Mouse (Mus musculus): ENCODE data around the gene Trim62.

Gene Trim62

GRCm38 (mm10) chr4:128946736-128947135, 63.4 kb downstream of the Trim62 start:
- in situ Hi-C loops (cut with MboI; ENCODE audit: low pct_unique_long_range_greater_than_20kb in 1 of 2, low sequenced_read_pairs in 2 of 2, unreplicated experiment in 1 of 2) = no loop called here

GRCm38 (mm10) chr4:128947326-128947933, 64.0 kb downstream of the Trim62 start:
- in situ Hi-C loops (cut with MboI; ENCODE audit: low pct_unique_long_range_greater_than_20kb in 1 of 2, low sequenced_read_pairs in 2 of 2, unreplicated experiment in 1 of 2) = no loop called here

DNA sequence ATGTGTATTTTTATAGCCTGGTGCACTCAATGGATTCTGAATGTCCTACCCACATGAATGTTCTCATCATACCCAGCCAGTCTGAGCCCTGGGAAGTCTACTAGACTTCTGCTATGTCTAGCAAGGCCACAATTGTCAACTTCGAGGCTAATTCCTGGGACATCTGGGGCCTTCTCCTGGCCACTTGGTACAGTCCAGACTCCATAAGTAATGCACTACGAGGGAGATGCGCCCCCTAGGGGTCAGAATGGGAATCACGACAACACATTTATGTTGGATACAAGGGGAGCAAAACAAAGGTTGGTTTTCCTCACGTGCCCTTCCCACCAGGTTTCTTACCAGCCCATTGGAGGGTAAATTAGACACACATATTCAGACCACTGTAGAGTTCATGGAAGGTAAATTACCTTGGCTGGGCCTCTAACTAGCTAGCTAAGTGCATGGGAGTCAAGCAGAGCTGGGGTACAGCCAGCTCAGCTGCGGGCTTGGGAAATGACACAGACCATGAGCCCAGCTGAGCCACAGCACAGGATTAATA, 64.8 kb downstream of the Trim62 start:
- in situ Hi-C loops (cut with MboI; ENCODE audit: low pct_unique_long_range_greater_than_20kb in 1 of 2, low sequenced_read_pairs in 2 of 2, unreplicated experiment in 1 of 2) = no loop called here

DNA sequence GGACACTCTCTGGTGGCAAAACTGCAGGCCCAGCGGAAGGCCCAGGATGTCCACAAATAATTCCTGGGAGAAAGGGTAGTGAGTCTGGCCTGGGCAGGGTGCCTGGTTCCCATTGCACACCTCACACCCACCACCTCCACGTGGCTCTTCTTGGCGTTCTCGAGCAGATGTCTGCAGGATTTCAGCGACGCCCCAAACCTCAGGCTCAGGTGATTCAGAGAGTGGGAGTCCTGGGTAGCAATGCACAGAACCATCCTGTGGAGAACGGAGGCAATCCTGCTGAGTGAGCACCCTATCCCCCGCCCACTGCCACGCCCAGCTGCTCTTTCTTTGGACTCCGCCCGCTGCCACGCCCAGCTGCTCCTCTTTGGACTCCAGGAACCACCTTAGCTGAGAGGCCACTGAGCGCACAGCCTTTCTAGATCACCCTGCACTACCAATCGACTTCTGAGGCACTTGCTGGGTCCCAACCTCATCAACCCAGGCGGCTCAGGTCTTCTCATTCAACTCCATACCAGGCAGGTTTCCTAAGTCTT, 66.2 kb downstream of the Trim62 start:
- in situ Hi-C loops (cut with MboI; ENCODE audit: low pct_unique_long_range_greater_than_20kb in 1 of 2, low sequenced_read_pairs in 2 of 2, unreplicated experiment in 1 of 2) = loop anchor here in 1 of 2 experiments (5.0 kb wide), 1 partner anchor 138 kb away; no protein-coding TSS in a partner anchor

- in situ Hi-C loops (cut with MboI; ENCODE audit: low pct_unique_long_range_greater_than_20kb in 1 of 2, low sequenced_read_pairs in 2 of 2, unreplicated experiment in 1 of 2) = loop anchor here in 1 of 2 experiments (5.0 kb wide), 1 partner anchor 137 kb away; no protein-coding TSS in a partner anchor
Measured at GRCm38 (mm10) chr4:128950461-128950860, 67.1 kb downstream of the Trim62 start.

DNA sequence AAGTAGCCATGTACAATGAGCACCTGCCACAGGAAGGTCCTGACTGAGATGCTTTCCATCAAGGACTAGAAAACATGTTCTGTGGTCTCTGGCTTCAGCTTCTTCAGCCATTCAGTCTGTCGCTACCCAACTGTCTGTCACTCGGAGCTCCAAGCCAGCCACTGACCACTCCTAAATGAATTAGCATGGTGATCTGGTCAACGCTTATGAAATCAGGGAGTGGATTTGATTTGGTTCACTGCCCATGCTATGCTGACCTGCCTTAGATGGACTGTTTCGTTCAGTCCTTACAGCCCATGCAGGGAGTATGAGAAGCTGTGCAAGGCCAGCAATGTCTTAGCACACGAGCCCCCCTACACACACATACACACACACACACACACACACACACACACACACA, 70.5 kb downstream of the Trim62 start:
- in situ Hi-C loops (cut with MboI; ENCODE audit: low pct_unique_long_range_greater_than_20kb in 1 of 2, low sequenced_read_pairs in 2 of 2, unreplicated experiment in 1 of 2) = loop anchor here in 1 of 2 experiments (5.0 kb wide), 1 partner anchor 133 kb away; no protein-coding TSS in a partner anchor

- in situ Hi-C loops (cut with MboI; ENCODE audit: low pct_unique_long_range_greater_than_20kb in 1 of 2, low sequenced_read_pairs in 2 of 2, unreplicated experiment in 1 of 2) = loop anchor here in 1 of 2 experiments (5.0 kb wide), 1 partner anchor 130 kb away; no protein-coding TSS in a partner anchor
Measured at GRCm38 (mm10) chr4:128957155-128957911, 74.0 kb downstream of the Trim62 start.

DNA sequence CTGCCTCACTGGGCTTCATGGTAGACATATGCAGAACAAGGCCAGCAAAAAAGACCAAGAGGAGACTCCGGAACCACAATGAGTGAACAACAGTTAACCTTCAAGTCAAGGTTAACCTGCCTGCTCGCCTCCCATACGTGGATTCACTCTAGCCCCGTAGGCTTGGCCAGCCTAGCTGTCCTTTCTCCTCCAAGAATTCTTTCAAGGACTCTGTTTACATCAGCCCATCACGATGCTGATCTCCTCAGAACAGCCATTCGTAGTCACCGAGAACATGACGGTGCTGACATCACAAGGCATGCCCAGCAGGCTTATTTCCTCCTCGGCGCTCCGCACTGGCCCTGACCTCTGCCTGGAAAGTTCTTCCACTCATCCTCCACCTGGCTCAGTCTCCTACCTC, 74.8 kb downstream of the Trim62 start:
- in situ Hi-C loops (cut with MboI; ENCODE audit: low pct_unique_long_range_greater_than_20kb in 1 of 2, low sequenced_read_pairs in 2 of 2, unreplicated experiment in 1 of 2) = loop anchor here in 1 of 2 experiments (5.0 kb wide), 1 partner anchor 129 kb away; no protein-coding TSS in a partner anchor

DNA sequence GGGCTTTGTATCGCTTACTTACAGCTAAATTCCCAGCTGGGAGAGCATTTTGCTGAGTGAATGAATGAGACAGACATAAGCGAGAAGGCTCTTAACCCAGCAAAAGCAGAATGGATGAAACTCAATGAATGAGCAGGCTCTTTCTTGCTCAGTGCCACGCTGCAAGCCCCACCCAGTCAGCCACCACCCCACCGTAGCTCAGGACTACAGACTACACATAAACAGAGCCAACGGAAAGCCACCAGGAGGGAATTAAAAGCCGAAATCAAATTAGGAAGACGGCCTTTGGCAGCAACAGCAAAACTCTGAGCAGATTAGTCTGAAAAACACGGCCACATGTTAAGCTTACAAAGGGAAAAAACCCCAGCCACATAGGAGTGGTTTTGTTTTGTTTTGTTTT, 75.5 kb downstream of the Trim62 start:
- in situ Hi-C loops (cut with MboI; ENCODE audit: low pct_unique_long_range_greater_than_20kb in 1 of 2, low sequenced_read_pairs in 2 of 2, unreplicated experiment in 1 of 2) = loop anchor here in 1 of 2 experiments (5.0 kb wide), 1 partner anchor 128 kb away; no protein-coding TSS in a partner anchor

DNA sequence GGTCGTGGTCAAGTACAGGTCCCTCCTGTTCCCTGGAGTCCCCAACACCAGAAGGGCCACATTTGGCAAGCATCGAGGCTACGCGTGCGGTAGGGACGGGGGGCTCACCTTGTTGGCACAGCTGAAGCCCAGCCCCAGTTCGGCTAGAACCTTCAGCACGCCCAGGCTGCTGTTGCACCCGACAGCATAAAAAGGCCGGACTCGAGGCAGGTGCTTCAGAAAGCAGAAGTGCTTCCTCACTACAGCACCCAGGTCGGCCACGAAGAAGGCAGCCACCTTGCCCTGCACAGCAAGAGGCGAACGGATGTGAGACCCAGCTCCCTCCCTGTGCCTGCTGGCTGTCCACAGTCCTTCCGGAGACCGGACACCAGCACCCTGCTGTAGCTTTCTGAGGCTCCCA, 76.3 kb downstream of the Trim62 start:
- in situ Hi-C loops (cut with MboI; ENCODE audit: low pct_unique_long_range_greater_than_20kb in 1 of 2, low sequenced_read_pairs in 2 of 2, unreplicated experiment in 1 of 2) = loop anchor here in 1 of 2 experiments (5.0 kb wide), 1 partner anchor 128 kb away; no protein-coding TSS in a partner anchor

All from mouse embryonic stem cell (cell line).